Mouse (Mus musculus) heart, postnatal 25 days (tissue): Measurements from ENCODE around the gene Lta. TPM values are rescaled to one million over a fixed set of nuclear protein-coding genes. Genes with fewer than 3 reads are reported as not detected.
"Not testable (repeated sequence)": the region's sequence is repeated elsewhere in the genome, so short reads cannot be mapped to it uniquely, and the experiment has no call there.

Experiments
- DNase-seq: peaks from one replicate; pipeline ENCODE4 v3.0.0; 2022; ENCODE audit warnings: low spot score
- intact Hi-C: fragments of 180-260 bp; cut with DNase I; formaldehyde crosslinking; loops from one replicate; pipeline ENCODE4 v1.15.1; 2025
- total RNA-seq, 2 experiments: library from RNA; stranded (reverse); gene quantifications; 2 replicates each; pipeline ENCODE4 v1.2.3; 2021

The Lta gene
- total RNA-seq, 2 experiments from 2014 or later = not detected

DNA sequence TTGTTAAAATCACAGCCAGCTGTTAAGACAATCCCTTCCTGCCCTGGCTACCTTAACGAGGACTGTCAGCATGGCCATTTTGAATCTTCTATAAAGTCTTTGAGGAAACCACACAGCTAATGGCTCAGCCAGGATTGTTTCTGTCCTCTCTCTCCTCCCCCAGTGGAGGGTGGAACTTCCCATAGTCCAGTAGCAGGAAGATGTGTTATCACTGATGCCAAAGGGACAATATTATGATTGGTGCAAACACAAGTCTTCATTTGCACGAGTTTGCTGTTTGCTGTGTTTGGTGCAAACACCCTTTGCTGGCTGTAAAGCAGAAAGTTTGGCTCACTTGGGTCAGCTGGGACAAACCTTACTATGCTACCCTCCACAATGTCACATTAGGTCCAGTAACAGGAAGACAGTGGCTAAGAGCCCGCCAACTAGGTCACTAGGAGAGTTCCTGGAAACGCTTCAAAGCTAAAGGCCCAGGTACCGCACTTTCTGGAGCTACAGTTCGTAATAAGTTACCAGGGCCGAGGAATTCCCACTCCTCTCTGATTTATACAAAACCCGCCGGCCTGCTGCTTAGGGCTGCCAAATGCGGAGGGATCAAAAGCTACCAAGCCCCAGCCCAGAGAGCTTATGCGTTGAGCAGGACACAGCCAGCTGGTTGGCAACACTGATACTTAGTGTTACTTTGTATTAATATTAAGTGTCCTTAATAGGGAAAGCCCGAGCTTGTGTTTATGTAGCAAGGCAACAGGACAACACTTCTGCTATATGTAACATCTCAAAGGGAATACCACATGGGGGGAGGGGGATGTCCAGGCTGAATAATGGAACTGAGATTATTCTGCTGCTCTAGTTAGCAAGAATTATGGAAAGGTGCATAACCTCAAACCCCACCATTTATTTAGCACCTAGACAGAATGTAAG lies 35.5 kb upstream of the Lta start:
- no peak for DNase-seq
- intact Hi-C loops = no loop called here

DNA sequence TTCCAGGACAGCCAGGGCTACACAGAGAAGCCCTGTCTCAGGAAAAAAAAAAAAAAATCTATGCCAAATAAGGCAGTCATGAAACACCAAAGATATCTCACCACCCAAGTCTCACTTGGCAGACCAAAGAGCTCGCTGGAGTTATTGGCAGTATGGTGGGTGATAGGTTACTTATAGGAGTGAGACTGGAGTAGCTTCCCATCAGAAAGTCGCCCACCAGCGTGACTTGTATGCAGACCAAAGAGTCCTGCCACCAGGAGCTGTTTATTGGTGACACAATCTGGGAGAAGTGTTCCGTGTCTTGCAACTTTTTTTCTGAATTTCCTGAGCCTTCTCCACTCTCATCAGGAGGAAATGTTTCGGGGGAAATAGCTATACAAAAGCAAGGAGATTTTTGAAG lies 34.5 kb upstream of the Lta start:
- DNase-seq = no peak
- intact Hi-C loops = loop anchor here (5.0 to 10.0 kb wide), 3 partner anchors 117 to 237 kb away; partner anchors contain the start of genes Csnk2b, Gpank1, Sapcd1 and Vars

DNA sequence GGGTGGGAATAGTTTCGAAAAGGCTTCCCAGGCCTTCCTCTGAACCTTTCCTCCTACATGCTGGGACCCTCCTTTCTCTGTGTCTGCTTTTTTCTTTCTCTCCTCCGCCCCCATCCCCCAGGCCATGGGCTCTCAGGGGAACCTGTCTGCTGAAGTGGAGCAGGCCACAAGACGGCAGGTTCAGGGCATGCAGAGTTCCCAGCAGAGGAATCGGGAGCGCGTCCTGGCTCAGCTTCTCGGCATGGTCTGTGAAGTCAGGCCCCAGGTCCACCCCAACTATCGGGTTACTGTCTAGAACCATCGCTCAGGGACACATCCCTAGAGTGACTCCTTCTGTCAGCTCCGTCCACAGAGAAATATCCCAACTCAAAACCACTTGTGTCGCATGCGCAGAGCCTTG lies 32.4 kb upstream of the Lta start:
- intact Hi-C loops = loop anchor here (5.0 to 10.0 kb wide), 3 partner anchors 115 to 235 kb away; partner anchors contain the start of genes Csnk2b, Gpank1, Sapcd1 and Vars
- no peak for DNase-seq

DNA sequence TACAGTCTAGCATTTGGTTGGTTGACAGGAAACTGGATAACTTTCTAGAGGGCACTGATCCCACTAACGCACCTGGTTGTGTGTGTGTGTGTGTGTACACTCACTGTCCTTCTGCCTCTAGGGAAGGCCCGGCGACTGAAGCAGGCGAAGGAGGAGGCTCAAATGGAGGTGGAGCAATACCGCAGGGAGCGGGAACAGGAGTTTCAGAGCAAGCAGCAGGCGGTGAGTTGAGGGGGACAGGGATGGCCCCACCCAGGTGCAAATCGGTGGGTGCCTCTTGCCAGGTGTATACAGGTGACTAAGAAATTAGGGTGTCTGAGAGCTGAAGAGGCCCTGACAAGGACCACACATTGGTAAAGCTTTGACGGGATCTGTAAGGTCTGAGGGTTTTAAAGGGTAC lies 31.8 kb upstream of the Lta start:
- DNase-seq = no peak
- intact Hi-C loops = loop anchor here (5.0 to 10.0 kb wide), 3 partner anchors 115 to 235 kb away; partner anchors contain the start of genes Csnk2b, Gpank1, Sapcd1 and Vars

DNA sequence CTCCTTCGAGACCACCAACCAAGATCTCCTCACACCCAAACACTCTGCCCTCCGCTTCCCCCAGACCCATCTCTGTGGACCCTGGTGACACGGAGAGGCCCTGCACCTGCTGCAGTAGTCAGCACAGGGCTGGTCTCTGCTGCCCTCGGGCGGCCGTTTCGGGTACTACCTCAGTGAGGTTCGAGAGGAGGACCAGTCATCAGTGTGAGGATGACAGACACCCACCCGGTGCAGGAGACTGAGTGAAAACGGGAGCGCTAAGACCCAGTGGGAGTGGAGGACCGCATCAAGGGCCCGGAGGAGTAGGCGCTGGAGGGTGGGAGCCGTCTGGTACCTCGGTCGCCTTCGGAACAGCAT lies 31.2 kb upstream of the Lta start:
- intact Hi-C loops = loop anchor here (5.0 to 10.0 kb wide), 3 partner anchors 114 to 234 kb away; partner anchors contain the start of genes Csnk2b, Gpank1, Sapcd1 and Vars
- DNase-seq = peak; percentile 83

DNA sequence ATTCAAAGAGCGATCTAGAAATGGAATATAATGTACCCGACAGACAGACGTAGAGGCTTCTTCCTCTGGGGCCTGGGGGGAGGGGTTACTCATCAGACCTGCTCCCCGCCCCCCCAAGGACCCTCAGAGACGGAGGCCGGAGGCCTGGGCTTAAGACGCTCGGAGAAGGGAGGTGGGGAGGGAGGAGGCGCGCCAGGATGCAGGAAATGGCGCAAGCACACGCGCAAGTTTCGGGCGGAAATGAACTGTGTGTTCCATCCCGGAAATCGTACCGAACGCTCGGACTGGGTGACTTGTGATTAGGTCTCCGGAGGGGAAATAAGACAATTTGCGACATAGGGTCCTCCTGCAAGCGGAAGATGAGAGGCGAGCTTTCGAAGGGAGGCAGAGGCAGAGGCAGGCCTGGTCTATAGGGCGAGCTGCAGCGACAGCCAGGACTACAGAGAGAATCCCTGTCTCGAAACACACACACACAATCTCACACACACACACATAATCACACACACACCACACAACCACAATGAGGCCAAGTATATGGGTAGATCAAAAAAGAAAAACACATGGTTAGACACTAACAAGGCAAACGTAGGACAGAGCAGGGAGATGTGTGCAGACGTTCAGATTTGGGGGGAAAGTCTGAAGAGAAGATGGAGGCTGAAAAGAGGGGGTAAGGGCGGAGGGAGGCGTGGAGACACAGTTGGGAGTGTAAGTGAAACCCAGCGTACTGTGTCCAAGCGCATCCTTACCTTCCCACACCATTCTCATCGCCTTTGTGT lies 30.7 kb upstream of the Lta start, which contains the start of gene Nfkbil1:
Nfkbil1 (minus strand) TSS at position 179 of the 776 bp plus-strand sequence.
- intact Hi-C loops = loop anchor here (5.0 to 10.0 kb wide), 3 partner anchors 114 to 234 kb away; partner anchors contain the start of genes Csnk2b, Gpank1, Sapcd1 and Vars
- peak; percentile 86 for DNase-seq

DNA sequence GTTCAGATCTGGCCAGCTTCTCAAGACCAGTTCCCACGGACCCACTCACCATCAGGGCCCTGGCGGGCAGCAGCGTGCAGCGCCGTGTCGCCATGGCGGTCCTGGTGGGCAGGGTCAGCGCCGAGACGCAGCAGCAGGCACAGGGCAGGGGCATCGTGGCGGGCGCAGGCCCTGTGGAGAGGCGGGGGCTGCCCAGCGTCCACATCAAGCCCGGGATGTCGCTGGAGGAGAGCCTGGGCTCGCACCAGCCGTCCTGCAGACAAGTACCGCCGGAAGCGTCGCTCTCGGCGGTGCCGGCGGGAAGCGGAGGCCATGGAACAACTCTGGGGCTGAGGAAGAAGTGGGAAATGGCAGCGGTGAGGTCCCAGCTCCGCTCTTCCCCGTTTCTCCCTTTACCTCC lies 29.8 kb upstream of the Lta start:
- intact Hi-C loops = loop anchor here (5.0 to 10.0 kb wide), 3 partner anchors 113 to 233 kb away; partner anchors contain the start of genes Csnk2b, Gpank1, Sapcd1 and Vars
- peak; percentile 31 for DNase-seq

DNA sequence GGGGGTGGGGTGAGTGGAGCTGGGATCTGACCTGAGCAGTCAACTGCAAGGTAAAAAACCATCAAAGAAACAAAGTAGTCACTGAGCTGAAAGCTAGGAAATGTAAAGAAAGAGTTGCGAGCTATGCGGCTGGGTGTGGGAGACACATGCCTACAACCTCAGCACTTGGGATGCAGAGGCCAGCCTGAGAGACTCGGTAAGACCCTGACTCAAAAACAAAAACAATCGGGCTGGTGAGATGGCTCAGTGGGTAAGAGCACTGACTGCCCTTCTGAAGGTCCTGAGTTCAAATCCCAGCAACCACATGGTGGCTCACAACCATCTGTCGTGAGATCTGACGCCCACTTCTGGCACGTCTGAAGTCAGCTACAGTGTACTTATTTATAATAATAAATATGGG lies 28.9 kb upstream of the Lta start:
- intact Hi-C loops = loop anchor here (10.0 kb wide), 1 partner anchor 209 kb away; the partner anchor contains the start of gene Sapcd1
- not testable (repeated sequence) for DNase-seq

DNA sequence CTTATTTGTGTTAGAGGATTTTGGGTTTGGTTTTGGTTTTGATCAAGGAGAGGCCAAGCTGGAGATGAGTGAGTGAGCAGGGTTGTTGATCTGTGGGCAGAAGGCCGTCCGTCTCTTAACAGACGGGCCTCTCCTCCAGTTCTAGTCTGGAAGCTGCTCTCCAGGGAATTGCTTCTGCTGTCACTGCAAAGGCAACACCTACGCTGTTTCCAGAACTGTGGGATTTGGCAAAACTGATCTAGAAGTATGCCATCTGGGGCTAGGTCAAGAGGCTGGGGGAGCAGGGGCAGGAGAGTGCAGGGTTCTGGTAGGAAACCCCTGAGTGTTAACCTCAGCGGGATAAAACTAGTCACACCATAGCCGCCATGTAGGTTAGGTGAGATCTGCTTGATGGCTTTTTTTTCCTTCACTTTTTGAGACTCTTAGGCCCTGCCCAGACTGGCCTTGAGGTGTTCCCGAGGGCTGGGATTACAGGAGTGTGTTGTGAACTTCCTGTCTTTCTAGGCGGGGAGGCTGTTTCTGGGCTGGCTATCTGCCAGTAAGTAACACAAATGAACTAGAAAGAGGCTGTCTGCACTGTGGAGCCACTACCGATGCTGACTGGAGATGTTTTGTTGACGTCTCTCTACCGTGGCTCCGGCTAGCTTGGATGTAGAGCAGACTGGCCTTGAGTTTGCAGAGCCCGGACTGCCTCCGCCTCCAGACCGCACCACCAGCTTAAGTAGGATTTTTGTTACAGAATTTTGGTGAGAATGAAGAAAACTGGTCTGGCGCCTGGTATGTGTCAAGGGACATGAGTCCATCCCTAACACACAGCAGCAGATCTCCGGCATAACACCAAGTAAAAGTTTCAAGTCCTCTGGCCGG lies 28.2 kb upstream of the Lta start, which contains the start of gene Atp6v1g2:
Atp6v1g2 (plus strand) TSS at position 547 of the 867 bp plus-strand sequence.
- intact Hi-C loops = loop anchor here (10.0 kb wide), 1 partner anchor 209 kb away; the partner anchor contains the start of gene Sapcd1
- DNase-seq = no peak

DNA sequence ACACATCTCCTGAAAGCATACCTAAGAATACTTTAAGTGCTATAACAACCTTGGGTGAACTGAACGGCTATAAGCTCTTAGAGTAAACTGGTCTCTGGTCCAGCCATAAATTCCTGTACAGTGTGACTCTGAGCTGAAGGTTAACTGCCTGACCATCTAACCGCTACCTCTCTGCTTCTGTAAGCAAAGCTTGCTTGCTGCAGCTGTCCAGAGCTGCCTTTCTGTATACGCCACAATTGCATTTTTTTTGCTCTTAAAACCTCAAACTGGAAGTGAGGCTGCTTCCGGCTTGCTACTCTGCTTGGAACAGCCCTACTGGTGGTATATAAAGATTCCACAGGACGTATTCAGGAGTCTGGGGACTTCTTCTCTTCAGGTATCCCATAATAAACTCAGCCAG lies 27.5 kb upstream of the Lta start:
- intact Hi-C loops = loop anchor here (1.0 to 10.0 kb wide), 3 partner anchors 54 to 208 kb away; partner anchors contain the start of gene Sapcd1
- DNase-seq = no peak

DNA sequence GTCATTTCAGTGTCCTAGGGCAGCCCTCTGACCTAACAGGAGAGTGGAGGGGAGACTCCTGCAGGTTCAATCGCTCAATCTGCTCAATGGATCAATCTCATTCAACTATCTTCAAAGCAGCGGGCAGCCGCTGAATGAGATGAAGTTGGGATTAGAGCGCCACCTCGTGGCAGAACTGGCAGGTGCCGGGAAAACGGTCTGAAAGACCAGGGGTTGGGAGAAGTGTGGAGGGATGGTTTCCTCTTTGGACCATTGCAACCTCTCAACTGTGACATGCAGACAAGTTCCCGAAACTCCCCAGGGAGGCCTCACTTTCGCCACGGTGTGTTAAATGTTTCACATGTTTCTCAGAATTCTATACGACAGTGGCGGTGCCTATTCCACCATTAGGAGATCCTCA lies 26.9 kb upstream of the Lta start:
- DNase-seq = peak; percentile 42
- intact Hi-C loops = loop anchor here (1.0 to 10.0 kb wide), 3 partner anchors 54 to 207 kb away; partner anchors contain the start of gene Sapcd1

DNA sequence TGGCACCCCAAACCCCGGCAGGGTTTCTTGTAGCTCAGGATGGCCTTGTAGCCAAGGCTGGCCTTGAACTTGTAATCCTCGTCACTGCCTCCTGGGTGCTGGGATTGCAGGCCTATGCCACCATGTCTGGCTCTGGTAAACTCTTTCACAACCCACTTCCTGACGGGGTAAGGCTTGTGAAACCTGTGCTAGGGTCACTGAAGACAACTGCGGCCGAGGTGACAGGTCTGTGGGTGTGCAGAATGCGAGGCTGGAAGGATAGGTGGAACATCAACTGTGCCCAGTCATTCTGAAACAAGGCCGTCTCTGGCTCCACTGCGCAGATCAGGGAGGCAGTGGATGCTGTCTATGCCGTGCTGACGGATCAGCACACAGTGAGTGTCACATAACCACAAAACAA lies 25.9 kb upstream of the Lta start:
- intact Hi-C loops = loop anchor here (10.0 kb wide), 1 partner anchor 206 kb away; the partner anchor contains the start of gene Sapcd1

DNA sequence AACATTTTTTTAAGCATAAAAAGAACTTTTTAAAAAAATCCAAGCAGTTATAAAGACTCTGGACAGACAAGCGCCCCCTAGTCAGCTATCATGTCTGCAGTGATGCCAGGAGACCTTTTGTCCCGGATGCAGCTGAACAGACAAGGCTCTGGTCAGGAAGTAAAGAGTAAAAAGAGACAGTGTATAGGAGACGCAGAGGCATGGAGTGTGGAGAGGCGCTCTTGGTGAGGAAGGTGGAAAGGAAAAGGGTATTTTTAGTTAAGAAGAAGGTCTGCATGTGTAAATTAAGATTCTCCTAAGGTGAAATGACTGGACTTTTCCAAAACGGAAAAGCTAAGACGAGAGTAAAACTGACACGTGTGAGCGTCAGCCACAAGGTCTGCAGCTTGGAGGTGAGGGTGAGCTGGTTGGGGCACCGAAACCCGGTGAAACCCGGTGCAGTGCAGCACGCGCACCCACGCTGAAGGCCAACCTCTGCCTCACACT lies 21.5 kb upstream of the Lta start:
- intact Hi-C loops = no loop called here
- DNase-seq = no peak

More for the DNA sequence above, 25.9 kb upstream of the Lta start:
- no peak for DNase-seq

DNA sequence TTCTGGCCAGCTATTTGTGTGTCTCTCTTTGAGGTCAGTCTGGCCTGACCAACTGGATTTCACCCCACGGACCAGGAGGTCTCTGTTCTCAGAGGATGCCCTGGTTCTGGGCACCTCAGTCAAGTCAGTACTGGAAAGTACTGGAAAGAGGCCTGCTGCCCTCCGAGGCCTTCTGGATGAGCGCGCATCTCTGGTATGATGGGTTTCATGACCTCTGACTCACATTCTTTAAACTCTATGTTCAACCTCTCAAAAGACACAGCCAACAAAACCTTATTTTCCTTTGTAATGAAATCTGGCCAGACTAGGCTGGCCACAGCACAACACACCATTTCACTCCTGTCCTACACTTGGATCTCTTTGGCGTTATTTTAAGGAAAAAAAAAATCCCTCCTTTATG lies 20.3 kb upstream of the Lta start:
- DNase-seq = no peak
- intact Hi-C loops = no loop called here

DNA sequence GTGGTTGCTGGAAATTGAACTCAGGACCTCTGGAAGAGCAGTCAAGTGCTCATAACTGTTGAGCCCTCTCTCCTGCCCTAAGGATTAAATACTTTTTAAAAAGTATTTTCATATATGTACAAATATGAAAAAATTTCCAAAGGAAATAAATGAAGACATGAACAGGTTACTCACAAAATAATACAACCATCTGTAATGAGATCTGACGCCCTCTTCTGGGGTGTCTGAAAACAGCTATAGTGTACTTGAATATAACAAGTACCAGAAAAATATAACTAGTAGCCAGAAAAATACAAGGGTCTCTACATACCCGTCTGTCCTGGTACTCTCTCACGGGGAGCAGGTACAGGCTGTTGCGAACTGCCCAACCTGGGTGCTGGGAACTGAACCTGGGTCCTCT lies 19.5 kb upstream of the Lta start:
- intact Hi-C loops = no loop called here
- no peak for DNase-seq

DNA sequence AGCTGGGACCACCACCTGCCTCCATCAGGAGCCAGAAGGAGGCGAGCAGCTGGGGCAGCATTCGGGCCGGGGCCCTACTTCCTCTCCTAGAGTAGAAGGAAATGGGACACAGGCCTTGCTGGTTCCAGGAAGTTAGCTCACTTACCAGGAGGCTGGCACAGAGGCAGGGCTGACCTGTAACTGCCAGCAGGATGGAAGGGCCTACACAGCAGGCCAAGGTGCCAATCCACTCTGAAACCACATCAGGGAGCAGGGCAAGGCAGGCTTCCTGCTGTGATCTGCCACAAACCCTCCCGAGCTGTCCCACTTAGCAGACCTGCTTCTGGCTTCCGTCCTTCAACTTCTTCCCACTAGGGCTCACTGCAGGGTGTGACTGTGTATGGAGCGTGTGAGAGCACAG lies 17.1 kb upstream of the Lta start:
- intact Hi-C loops = loop anchor here (2.0 kb wide), 1 partner anchor 23 kb away; no protein-coding TSS in a partner anchor
- DNase-seq = no peak

DNA sequence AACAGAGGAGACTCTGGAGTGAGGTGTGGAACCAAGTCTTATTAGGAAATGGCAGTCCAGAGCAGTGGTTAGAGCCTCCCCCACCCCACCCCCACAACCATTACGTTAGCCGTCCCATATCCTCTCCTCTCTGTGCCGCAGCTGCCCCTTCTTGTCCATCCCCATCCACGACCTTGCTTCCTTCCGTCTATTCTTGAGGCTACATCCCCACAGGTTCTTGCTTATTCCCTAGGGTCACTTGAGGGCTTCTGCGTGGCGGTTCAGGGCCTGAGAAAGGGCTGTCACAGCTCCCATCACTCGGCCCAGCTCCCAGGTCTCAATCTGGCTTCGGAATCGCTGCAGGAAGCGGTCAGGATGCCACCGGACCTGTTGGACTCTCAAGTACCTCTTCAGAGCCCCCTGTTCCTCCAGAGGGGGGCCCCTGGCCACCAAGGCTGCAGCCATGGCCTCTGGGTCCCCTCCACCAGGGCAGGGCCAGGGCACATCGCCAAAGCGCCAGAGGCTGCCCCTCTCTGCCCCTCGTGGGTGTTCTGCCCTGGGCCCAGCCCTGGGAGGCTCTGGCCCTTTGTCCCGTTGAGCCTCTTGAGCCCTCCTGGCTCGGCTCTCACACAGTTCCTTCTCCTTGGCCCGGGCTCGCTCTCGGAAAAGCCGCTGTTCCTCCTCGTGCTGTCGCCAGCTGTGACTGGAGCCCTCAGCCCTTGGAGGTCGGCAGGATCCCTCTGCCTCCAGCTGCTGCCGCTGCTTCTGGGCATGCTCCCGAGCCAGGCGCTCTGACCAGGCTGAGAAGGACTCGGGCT lies 15.2 kb upstream of the Lta start, which contains the start of gene Gm16181:
Gm16181 (plus strand) TSS at position 679 of the 797 bp plus-strand sequence.
- DNase-seq = peak; percentile 47
- intact Hi-C loops = no loop called here

DNA sequence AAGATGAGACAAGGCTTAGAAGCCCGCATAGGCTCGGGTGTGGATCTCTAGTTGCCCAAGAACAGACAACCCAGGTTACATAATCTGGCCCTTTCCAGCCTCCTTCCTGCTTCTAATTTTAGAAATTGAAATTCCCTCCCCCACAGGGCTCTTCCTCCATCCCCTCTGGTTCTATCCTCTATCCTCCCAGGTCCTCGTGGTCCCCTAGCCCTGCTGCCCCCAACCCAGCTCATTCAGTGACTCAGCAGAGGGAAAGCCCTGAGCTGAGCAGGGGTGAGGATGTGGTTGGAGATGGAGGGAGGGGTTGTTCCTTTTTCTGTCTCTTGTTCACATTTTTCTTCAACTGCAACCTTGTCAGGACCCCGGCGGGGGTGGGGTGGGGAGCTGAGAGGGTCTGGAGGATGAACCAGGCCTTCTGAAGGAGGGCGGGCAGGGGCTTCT lies 14.5 kb upstream of the Lta start:
- DNase-seq = no peak
- intact Hi-C loops = no loop called here
